Mouse (Mus musculus) lung, postnatal 36 days (tissue): ENCODE results near the gene Patj.
A peak's percentile ranks its signal among the peaks of the same experiment; 100 is the strongest.

Experiments used
- DNase-seq: peaks from one replicate; pipeline ENCODE4 v3.0.0; 2022; ENCODE audit warnings: mixed read lengths

Patj gene

GRCm38 (mm10) chr4:98449564-98450263, 54.1 kb downstream of the Patj start:
- DNase-seq = no peak

- no peak for DNase-seq
Measured at GRCm38 (mm10) chr4:98450308-98450707, 54.7 kb downstream of the Patj start.

GRCm38 (mm10) chr4:98450829-98451228, 55.2 kb downstream of the Patj start:
- no peak for DNase-seq

- DNase-seq = no peak
Measured at GRCm38 (mm10) chr4:98451259-98451658, 55.7 kb downstream of the Patj start.

GRCm38 (mm10) chr4:98452725-98453124, 57.1 kb downstream of the Patj start:
- no peak for DNase-seq

GRCm38 (mm10) chr4:98453231-98453630, 57.6 kb downstream of the Patj start:
- peak; percentile 36 for DNase-seq

- DNase-seq = no peak
Measured at GRCm38 (mm10) chr4:98455352-98455751, 59.8 kb downstream of the Patj start.

GRCm38 (mm10) chr4:98455910-98456309, 60.3 kb downstream of the Patj start:
- no peak for DNase-seq

GRCm38 (mm10) chr4:98461804-98462341, 66.3 kb downstream of the Patj start:
- DNase-seq = no peak

GRCm38 (mm10) chr4:98465476-98465875, 69.9 kb downstream of the Patj start:
- DNase-seq = peak; percentile 40

- no peak for DNase-seq
Measured at GRCm38 (mm10) chr4:98465886-98466285, 70.3 kb downstream of the Patj start.

- no peak for DNase-seq
Measured at GRCm38 (mm10) chr4:98471376-98471775, 75.8 kb downstream of the Patj start.

- no peak for DNase-seq
Measured at GRCm38 (mm10) chr4:98473491-98473890, 77.9 kb downstream of the Patj start.

- DNase-seq = no peak
Measured at GRCm38 (mm10) chr4:98478005-98478404, 82.4 kb downstream of the Patj start.

- no peak for DNase-seq
Measured at GRCm38 (mm10) chr4:98486475-98486874, 90.9 kb downstream of the Patj start.

GRCm38 (mm10) chr4:98486901-98487300, 91.3 kb downstream of the Patj start:
- DNase-seq = no peak

- DNase-seq = no peak
Measured at GRCm38 (mm10) chr4:98489386-98489785, 93.8 kb downstream of the Patj start.

- no peak for DNase-seq
Measured at GRCm38 (mm10) chr4:98498341-98498740, 102.8 kb downstream of the Patj start.

GRCm38 (mm10) chr4:98500182-98500581, 104.6 kb downstream of the Patj start:
- DNase-seq = peak; percentile 52

GRCm38 (mm10) chr4:98500875-98501274, 105.3 kb downstream of the Patj start:
- peak; percentile 35 for DNase-seq

- no peak for DNase-seq
Measured at GRCm38 (mm10) chr4:98504743-98505142, 109.2 kb downstream of the Patj start.

GRCm38 (mm10) chr4:98508471-98509271, 113.1 kb downstream of the Patj start:
- peak; percentile 69 for DNase-seq

GRCm38 (mm10) chr4:98509939-98510338, 114.4 kb downstream of the Patj start:
- peak; percentile 54 for DNase-seq

- no peak for DNase-seq
Measured at GRCm38 (mm10) chr4:98511296-98511695, 115.7 kb downstream of the Patj start.
